Mouse (Mus musculus) embryo, embryonic 10 days (tissue): ENCODE data around the gene Mboat1.
A peak's percentile ranks its signal among the peaks of the same experiment; 100 is the strongest.

Experiments used
- DNase-seq: peaks from one replicate; pipeline ENCODE4 v3.0.0-alpha.2; 2015; ENCODE audit warnings: low spot score

The Mboat1 gene

DNA sequence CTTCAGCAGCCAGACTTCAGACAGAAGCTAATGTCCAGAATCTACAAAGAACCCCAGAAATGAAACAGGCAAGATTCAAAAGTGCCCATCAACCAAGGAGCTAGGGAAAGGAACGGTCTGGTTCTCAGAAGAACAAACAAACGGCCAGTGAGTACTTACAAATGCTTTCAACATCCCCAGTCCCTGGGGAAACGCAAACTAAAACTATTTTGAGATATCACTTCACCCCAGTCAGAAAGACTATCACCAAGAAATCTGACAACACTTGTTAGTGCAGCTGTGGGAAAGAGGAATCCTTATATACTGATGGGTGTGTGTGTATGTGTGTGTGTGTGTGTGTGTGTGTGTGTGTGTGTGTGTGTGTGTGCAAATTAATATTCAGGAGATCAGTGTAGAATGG lies 116.4 kb downstream of the Mboat1 start:
- DNase-seq, result no peak

- DNase-seq, result peak; percentile 54
Measured at GRCm38 (mm10) chr13:30253636-30254264, 117.5 kb downstream of the Mboat1 start.

DNA sequence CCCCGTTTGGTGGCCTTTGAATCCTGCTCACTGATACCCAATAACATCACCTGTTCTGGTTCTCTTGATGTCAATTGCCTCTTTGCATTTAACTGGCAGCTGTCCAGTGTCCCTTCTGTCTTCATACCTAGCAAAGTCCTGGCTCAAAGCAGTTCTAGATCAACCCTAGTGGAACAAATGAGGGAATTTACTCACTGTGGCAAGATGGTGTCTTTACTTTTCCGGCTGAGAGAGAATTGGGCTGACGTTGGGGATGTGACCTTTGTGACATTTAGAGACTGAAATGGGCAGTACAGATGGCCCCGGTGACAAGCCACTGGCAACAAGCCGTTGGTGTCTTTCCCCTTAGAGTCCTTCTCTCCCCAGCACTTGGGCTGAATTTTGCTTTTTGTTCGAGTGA lies 118.1 kb downstream of the Mboat1 start:
- no peak for DNase-seq

DNA sequence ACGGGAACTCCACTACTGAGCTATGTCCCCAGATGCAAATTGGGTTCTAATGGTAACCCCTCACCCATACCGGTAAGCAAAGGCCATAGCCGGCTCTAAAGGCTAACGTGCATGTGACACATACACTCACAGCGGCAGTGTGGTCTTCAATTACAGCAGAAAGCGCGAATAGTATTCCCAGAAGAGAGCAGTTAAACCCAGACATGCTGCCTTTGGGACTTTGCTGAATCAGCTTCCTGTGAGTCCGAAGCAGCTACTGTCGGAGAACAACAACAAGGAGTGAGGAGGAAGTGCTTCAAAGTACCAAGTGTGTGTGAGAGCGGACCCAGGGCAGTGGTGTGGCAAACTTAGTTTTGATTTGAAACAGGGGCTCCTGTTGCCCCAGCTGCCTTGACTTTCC lies 122.5 kb downstream of the Mboat1 start:
- no peak for DNase-seq

- DNase-seq, result no peak
Measured at GRCm38 (mm10) chr13:30259326-30259725, 123.0 kb downstream of the Mboat1 start.

GRCm38 (mm10) chr13:30259912-30260560 lies 123.7 kb downstream of the Mboat1 start:
- DNase-seq, result peak; percentile 92

GRCm38 (mm10) chr13:30263681-30264080 lies 127.4 kb downstream of the Mboat1 start:
- no peak for DNase-seq

DNA sequence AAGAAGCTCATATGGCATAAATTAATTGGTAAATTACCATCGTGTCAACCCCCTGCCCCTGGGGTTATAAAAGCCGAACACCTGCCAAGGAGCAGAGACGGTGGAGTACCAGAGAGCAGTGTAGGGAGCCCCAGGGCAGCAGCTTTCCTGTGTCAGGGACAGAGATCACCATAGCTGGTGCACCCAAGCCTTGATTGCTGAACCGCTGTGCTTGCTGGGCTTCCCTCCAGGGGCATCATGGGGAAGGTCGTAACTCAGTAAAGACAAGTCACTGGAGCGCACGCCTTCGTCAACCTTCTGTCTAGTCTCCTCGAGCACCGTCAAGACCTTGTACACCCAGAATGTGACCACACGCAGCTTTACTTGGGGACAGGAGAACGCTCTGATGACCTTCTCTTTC lies 128.0 kb downstream of the Mboat1 start:
- no peak for DNase-seq

GRCm38 (mm10) chr13:30264765-30265164 lies 128.5 kb downstream of the Mboat1 start:
- DNase-seq, result no peak

GRCm38 (mm10) chr13:30266036-30266435 lies 129.7 kb downstream of the Mboat1 start:
- DNase-seq, result no peak

- DNase-seq, result peak; percentile 84
Measured at GRCm38 (mm10) chr13:30272040-30272686, 135.9 kb downstream of the Mboat1 start.
